Mouse (Mus musculus) cortical plate, adult 2 months (tissue): Measurements from ENCODE around the gene Tex36.

Experiments
- CTCF ChIP-seq: fragments of 200-500 bp; IDR thresholded peaks from 2 replicates; pipeline ENCODE4 v1.5.1; 2011; ENCODE audit warnings: mild to moderate bottlenecking, control low read depth, low read length; ENCODE audit not compliant: insufficient read depth; ENCODE audit errors: extremely low read depth
- POLR2A ChIP-seq: fragments of 200-500 bp; IDR thresholded peaks from 2 replicates; pipeline ENCODE4 v1.6.1; 2011; ENCODE audit warnings: mild to moderate bottlenecking, low read length, control low read depth; ENCODE audit not compliant: insufficient read depth; ENCODE audit errors: extremely low read depth

DNA sequence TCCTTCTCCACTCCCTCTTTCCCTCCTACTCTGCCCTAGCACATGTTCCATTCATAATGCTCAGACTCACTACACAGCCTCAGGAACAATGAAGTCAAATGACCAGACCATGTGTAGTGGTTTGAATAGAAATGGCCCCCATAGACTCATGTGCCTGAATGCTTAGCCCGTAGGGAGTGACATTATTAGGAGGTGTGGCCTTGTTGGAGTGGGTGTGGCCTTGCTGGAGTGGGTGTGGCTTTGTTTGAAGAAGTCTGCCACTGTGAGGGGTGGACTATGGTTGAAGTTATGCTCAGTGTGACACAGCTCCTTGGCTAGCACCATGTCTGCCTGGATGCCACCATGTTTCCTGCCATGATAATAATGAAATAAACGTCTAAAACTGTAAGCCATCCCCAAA is 51.0 kb downstream of the Tex36 start:
- TF ChIP-seq CTCF (no peak), POLR2A (no peak)
